Mouse (Mus musculus) gastrocnemius, postnatal 25 days (tissue): ENCODE measurements at regions not wholly inside any gene's neighbourhood (a gene's known extent, or its start where the extent isn't known, plus 50 kb on each side); places are given as distances from the start of the nearest gene placed in this dataset.

ENCODE experiments used
- DNase-seq: peaks from one replicate; pipeline ENCODE4 v3.0.0; 2022

DNA sequence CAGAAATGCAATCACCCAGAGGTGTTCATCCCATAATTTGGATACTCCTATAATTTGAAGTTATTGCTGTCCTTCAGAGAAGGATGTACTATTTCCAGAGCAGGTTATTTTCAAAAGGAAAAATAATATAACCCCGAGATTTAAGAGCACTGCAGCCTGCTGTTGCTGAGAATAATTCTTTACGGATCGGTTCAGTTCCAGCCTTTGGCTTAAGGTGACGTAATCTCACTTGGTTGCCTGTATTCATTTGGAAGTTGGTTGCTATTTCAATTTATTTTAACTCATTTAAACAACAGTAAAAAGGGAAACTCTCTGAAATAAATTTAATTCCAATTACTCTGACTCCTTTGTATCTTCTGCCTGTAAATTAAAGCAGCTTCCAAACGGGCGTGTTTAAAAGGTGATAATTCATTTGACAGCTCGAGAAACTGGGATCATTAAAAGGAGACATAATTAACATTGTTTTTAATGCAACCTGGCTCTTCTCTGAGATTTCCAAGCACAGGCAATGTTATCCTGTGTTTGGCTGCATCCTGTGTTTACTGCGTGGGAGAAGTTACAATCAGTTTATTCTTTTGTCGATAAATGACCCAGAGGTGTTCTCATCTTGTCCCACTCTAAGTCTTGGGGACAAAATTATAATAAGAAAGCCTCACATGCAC is 568.5 kb downstream of the Gm16223 start:
- DNase-seq = no peak

DNA sequence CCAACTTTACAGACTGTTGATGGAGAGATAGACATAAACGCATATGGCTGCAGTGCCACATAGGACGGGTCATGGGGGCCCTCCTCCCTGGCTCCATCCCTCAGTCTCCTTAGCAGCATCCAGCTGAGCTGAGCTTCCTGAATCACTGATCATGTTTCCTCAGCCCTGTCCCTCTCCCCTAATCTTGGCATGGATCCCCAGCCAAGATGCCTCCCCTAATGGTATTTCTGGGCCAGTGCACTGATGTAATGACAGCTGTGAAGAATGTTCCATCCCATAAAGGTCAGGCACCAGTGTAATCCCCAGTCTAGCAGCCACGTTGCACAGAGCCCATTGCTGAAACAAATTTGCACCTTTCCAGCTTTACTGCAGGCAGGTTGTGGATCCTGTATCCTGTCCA is 576.5 kb upstream of the Cpeb2 start:
- DNase-seq = no peak

DNA sequence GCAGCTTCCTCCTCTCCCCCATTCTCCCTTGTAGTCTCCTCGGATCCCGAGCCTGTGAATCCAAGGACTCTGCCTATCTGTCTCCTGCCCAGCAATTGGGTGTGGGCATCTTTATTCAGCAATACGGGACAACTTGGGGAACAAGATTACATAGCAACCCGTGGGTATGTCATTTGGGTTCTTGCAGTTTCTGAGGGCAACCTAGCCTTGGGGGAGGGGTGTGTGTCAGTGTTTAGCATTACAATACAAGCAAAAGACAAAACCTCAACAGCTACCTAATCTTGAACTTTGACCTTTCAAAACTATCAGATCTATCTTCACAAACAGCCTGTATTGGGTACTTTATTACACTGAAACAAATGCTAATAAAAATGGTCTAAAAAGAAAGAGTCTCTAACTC is 573.0 kb upstream of the Cpeb2 start:
- DNase-seq = no peak

DNA sequence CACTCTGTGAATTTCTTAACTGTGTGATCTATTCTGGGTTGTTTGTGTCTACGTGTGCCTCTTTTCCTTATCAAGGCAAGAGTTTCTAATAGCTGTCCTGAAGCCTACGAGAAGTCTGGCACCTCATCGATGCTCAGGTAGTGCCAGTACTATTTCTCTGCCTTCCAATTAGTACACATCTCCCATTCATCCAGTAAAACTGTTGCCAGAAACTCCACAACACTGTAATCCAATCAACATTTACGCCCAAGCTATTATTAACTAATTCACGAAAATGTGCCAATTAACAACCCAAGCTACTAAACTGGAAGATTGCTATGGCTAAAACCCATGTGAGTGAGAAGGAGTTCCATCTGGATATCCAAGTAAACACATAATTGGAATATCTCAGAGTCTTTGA is 553.4 kb upstream of the Cpeb2 start:
- no peak for DNase-seq

DNA sequence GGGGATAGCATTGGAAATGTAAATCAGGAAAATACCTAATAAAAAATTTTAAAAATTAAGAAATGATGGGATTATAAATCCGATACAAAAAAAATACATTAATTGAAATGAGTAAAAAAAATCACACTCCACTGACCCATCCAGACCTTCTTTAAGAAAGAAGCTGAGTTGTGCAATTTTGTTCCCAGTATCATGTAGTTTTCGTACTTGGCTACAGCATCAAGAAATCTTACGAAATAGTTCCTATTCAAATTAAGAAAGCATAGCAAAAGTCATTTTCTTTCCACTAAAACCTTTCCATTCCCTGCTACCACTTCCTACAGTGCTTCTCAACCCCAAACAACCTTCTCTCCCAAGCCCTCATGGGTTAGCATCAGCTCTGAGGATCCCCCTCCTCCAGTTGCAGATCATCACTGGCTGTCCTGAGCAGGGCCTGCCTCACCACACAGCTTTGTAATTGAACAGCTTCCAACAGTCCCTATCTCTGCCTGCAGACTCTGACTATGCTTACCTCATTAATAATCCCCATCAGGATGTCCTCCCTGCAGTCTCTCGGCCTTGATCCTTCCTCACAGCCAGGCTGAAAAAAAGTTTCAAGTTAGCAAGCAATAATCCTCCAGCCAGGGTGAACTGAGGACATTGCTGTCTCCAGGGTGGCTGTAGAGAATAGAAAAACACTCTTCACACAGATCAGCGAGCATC is 547.5 kb upstream of the Cpeb2 start:
- peak; percentile 5 for DNase-seq

DNA sequence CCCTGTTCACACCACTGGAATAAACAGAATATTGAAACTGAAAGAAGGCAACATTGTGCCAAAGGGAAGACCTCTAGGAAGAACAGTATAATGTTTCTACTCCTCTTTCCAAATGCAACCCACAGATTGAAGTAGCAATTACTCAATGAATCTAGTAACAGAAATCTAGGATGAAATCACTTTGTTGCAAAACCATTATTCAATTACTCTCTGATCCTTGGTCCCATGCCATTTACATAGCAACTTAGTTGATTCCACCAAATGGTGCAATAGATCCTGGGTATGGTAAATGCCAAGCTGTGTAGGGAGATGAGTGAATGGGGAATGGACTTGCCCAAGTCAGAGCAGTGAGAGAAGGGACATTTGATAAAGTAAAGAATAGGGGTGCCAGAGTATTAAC is 545.8 kb upstream of the Cpeb2 start:
- no peak for DNase-seq
